Mouse (Mus musculus) heart, adult 2 months (tissue): ENCODE results near the gene Gkap1.

Experiments
- CTCF ChIP-seq: fragments of 200-600 bp; IDR thresholded peaks from 2 replicates; pipeline ENCODE4 v1.8.1; 2022; ENCODE audit warnings: antibody characterized with exemption, mild to moderate bottlenecking, moderate library complexity
- EP300 ChIP-seq: fragments of 200-500 bp; IDR thresholded peaks from 2 replicates; pipeline ENCODE4 v1.6.1; 2011; ENCODE audit warnings: low read depth, low read length, control low read depth; ENCODE audit not compliant: insufficient read depth
- POLR2A ChIP-seq: fragments of 200-500 bp; IDR thresholded peaks from 2 replicates; pipeline ENCODE4 v1.6.1; 2011; ENCODE audit warnings: mild to moderate bottlenecking, low read depth, low read length, control low read depth; ENCODE audit not compliant: insufficient read depth

DNA sequence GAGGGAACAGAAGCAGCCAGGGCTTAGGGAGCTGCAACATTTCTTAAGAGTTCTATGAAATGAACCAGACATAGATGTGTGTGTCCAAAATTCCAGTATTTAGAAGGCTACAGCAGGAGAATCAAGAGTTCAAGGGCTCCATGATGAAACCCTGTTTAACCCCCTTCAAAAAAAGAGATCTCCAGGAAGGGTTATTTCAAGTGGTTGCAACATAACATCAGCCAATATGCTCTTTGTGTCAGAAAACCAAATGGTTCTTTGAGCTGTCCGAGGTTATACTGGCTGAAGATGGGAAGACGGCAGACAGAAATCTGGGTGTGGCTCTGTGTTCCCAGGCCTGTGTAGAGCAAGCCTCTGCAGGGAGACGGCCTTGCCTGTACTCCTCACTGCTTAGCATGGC, 20.1 kb upstream of the Gkap1 start:
- TF ChIP-seq POLR2A (no peak), CTCF (no peak), EP300 (no peak)
